Mouse (Mus musculus): ENCODE results near the gene Cep57l1.

Gene Cep57l1

DNA sequence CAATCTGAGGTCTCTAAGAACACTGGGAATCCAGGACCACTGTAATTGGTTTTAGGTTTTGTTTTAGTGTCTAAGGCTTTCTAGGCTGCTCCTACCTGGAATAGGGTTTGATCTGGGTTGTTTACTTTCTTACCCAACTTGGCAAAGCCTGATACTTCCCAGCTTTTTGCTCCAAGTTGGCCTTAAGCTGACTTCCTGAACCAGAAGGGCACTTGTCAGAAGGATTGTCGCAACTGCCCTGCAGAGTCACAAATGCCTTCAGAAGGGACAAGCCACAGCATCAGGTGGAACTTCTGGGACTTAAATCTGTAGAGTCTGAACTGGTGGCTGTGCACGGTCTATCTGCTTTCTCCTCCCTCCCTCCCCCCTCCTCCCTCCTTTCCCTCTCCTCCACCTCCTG, 69.5 kb downstream of the Cep57l1 start:
- no peak for DNase-seq (ENCODE audit: low spot score in 2 of 2)

DNA sequence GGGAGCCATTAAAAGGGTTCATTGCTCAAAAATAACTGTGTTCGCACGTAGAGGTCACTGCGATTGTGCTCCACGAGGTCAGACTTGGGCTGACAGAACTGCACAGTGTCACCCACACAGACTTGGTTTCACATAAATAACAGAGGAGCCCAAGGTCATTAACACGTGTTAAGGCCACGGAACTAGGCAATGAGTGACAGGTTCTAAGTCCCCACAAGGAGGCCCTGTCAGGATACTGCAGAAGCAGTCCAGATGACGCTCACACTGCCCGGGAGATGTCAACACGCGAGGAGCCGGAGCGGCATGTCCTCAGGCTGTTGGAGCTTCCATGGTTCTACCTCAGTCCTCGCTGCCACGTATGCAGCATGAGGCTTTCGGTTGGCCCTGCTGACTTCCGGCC, 72.4 kb downstream of the Cep57l1 start:
- DNase-seq (ENCODE audit: low spot score in 2 of 2): no peak

DNA sequence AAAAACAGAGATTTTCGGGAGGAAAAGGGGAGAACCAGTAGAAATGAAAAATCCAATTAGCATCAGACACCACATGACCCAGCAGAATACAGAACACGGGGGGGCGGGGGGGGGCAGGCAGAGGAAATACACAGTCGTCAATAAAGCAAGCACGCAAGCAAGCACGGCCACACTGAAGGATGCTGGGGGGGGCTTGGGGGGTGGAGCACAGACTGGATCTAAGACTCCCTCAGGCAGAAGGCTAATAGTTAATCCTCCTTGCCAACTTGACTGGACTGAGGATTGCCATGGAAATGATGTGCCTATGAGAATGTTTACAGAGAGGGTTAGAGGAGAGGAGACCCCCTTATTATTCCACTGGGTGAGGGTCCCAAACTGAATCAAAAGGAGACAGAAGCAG, 74.3 kb downstream of the Cep57l1 start:
- DNase-seq (ENCODE audit: low spot score in 2 of 2): no peak

DNA sequence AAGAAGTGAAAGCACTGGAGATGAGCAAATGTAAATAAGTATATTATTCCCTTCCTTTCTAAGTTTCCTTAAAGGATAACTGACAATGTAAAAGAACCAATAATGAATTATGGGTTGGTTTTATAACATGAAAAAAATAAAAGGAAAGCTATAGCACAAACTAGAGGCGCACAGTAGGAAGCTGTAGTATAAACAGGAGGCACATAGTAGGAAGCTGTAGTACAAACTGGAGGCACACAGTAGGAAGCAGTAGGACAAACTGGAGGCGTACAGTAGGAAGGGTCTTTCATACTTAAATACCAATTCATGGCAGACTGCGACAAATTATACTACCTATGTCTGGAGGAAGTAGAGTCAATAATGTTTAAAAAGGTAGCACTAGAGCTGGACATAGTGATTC, 76.5 kb downstream of the Cep57l1 start:
- DNase-seq (ENCODE audit: low spot score in 2 of 2): no peak

DNA sequence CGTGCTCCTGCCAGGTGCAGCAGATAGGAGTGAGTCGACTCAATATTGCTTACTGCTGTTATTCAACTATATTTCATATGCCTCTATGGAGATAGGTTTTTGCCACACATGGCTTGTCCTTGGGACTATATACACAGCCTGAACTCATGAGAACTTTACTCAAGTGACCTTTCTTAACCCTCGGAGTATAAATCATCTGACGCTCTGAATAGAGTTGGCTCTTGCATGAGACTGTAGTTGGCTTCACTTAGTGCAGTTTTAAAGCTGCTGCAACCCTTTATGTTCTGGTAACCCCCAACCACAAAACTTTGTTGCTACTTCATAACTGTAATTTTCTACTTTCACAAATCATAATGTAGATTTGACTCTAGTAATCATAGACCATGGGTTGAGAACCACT, 77.7 kb downstream of the Cep57l1 start:
- no peak for DNase-seq (ENCODE audit: low spot score in 2 of 2)

DNA sequence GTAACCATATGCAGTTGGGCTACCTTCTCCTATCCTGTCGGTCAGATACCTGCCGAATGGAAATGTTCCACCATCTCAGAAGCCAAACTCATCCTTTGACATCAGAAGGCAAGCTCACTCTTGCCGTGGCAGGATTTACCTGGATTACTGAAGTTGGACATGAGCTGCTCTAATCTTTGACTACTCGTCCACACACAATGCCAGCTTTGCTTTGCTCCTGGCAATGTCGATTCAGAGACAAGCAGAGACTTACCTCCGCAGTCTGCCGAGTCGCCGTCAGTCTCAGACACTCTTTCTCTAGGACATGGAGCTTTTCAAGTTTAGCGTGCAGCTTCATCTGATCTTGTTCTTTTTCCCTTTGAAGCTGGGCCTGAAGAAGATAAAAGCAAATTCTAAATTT, 78.9 kb downstream of the Cep57l1 start:
- DNase-seq (ENCODE audit: low spot score in 2 of 2): no peak

DNA sequence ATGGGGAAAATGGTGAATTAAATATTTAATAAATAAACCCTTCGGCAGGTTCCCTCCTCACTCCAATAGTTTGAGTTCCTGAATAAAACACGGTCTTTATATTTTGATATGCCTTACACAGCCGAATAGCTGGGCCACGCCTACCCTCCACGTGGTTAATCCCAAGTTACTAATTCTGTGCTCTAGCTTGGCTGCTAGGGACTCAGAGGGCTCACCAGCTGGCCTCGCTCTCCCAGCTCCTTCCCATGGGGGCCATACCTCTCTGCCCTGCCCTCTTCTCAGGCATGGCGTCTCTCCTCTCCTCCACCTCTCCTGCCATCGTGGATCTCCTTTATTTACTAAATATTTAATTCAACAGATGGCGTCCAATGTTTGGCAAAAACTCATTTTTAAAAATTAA, 83.5 kb downstream of the Cep57l1 start:
- DNase-seq (ENCODE audit: low spot score in 2 of 2): no peak

DNA sequence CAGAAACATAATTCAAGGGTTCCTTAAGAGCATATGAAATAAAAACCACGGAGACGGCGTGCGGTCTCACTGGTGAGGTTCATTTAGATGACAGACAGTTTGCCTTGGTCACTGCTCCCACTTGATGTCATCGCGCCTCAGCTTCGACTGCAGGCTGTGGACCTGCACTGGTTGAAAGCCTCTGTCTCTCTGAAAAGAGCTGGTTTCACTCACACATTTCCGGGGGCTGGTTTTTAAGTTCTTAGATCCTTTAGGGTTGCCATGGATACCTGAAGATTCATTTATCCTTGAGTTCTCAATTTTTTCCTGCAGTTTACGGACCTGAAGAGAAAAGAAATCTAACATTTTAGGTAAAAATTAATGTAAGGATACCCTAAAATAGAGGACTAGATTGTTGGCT, 90.1 kb downstream of the Cep57l1 start:
- no peak for DNase-seq (ENCODE audit: low spot score in 2 of 2)

DNA sequence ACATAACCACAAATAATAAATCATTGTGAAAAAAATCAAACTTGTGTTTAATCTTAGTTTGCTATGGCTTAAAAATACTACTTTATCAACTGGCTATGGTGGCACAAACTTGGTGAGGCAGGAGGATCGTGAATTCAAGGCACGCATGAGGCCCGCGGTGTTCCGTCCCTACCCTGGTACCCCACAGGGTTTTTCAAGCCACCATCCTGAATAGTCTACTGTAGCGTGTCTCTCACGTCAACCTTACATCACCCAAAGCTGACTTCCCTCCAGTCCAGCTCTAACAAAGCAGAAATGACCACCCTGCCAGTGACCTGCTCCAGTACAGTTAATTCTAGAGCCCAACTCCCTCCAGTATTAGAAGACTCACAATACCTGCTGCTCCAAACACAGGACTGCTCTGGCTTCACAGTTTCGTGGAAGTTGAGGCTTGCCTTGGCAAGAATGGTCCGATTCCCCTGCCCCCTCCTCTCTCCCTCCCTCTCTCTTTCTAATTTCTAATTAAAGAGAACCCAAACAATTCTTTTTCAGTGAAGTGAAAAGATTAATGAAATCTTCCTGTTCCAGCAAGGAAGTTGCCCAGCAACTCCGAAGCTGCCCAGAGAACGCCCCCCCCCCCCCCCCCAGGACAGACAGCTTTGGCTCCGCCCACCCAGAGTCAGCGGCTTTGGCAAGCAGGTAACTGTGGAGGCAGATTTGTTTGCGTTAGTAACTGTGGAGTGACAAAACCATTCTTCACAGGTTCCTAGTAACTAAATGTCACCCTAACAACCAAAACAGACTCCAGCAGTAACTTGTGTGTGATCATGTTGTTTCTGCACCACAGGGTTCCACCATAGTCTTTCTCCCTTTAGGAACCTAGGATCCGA, 93.4 kb downstream of the Cep57l1 start, which contains the start of gene Ccdc162:
TSS of gene Ccdc162 (minus strand) at position 606 of the 869 bp plus-strand sequence.
- no peak for DNase-seq (ENCODE audit: low spot score in 2 of 2)

DNA sequence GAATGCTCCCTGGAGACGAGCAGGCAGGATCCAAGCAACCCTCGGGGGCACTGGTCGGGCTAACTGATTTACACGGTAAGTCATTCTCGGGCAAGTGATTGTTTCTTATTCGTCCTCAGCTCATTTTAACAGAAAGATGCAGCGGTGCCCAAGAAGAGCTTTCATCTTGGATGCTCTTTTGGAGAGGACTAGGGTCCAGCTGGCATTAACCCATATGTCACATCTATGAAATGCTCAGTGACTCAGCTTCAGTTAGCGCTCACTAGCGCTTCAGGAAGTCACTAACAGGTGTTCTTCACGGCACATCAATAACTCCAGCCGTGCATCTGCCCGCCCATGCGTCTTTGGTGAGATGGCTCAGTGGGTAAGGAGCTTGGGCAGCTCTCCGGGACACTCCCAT, 94.1 kb downstream of the Cep57l1 start:
- no peak for DNase-seq (ENCODE audit: low spot score in 2 of 2)

DNA sequence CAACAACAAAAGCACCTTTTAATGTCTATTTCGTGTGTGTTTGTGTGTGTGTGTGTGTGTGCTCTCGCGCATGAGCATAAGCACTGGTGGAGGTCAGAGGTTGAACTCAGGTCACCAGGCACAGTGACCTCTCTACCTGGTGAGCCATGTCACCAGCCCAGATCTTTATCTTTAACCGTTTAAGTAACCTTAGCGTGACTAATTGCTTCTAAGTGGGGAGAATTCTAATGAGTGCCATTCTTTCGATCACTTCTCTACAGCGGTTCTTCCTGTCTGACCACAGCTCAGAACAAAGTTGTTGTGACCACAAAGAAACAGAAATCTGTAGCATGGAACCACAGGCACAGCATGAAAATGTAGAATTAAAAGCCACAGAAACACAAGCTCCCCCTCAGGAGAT, 98.2 kb downstream of the Cep57l1 start:
- no peak for DNase-seq (ENCODE audit: low spot score in 2 of 2)

DNA sequence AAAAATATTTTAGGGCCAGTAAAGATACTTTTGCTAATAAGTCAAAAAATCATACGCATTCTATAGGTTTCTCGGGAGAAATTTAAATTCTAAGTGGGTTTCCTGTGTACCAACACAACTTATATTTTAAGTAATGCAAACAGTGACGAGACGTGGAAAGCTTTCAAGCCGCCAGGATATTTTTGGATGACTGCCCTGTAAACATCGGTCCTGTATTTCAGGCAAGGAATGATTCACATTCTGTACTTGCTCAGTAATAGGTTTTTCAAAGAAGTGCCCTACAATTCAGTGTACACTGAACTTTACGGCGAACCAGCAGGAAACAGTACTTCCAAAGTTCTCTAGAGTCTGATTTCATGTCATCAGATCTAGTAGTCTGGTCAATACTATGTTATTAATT, 98.9 kb downstream of the Cep57l1 start:
- no peak for DNase-seq (ENCODE audit: low spot score in 2 of 2)

DNA sequence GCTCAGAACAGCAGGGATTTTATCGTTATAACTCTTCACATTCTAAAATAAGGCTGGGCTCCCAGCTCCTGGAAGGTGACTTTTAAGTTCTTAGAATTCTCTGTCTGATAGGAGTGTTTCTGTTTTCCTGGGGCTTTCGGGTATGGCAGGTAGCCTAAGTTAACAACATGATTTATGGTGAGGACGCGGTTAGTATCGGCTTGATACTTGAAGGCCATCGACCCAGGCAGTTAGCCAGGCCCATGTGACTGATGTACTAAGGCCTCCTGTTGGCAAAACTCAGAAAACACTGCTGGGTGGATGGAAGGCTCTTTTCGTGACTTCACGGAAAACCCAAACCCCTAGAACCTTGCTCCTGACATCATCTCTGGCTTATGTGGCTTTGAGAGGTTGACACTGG, 100.3 kb downstream of the Cep57l1 start:
- DNase-seq (ENCODE audit: low spot score in 2 of 2): no peak

DNA sequence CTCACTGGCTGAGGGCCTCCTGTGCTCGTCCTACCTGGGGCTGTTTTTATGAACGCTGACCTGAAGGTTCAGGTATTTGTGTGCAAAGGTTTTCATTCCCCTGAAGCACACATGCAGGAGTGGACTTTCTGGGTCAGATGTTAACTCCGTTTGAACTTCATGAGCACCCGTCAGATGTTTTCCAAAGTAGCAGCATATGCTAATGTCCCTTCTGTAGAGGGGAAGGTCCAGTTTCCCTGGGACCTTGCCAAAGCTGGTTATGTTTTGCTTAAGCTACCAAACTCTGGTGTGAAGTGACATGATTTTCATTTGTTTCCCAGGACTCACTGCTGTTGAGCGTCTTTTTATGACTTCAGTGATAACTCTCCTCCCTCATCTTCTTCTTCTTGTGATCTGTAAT, 110.0 kb downstream of the Cep57l1 start:
- no peak for DNase-seq (ENCODE audit: low spot score in 2 of 2)

DNA sequence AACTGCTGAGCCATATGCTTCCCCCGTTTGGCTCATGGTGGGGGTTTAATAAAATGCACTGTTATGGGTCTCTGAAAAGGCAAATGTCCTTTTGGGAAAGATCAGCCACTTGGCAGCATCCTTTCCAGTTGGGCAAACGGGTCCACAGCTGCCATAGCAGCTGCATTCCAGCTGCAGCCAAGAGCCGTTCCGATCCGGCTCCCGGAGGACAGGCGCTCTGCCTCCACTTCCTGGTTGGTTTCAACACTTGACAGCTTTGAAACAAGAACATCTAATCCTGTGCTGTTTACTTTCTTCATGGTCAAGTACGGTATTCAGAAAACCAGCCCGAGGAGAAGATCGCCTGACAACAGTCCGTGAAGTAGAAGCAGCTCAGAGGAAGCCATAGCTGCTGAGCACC, 112.6 kb downstream of the Cep57l1 start:
- no peak for DNase-seq (ENCODE audit: low spot score in 2 of 2)

DNA sequence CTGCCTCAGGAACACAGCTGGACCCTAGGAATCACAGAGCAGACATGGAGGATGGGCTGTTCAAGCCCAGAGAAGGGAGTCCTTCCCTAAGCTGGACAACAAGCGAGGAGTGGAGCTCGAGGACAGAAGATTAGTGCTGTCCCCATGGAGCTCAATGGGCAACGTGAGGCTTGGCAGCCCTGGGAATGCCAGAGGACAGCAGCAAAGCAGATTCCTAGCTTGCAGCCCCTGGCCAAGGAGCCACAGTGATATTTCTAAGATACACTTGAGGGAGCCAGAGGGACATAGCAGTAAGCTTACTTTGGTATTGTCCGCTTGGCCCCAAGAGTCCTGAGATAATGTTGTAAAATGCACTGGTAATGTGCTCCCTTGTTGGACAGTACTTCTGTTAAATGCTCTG, 118.7 kb downstream of the Cep57l1 start:
- DNase-seq (ENCODE audit: low spot score in 2 of 2): no peak

DNA sequence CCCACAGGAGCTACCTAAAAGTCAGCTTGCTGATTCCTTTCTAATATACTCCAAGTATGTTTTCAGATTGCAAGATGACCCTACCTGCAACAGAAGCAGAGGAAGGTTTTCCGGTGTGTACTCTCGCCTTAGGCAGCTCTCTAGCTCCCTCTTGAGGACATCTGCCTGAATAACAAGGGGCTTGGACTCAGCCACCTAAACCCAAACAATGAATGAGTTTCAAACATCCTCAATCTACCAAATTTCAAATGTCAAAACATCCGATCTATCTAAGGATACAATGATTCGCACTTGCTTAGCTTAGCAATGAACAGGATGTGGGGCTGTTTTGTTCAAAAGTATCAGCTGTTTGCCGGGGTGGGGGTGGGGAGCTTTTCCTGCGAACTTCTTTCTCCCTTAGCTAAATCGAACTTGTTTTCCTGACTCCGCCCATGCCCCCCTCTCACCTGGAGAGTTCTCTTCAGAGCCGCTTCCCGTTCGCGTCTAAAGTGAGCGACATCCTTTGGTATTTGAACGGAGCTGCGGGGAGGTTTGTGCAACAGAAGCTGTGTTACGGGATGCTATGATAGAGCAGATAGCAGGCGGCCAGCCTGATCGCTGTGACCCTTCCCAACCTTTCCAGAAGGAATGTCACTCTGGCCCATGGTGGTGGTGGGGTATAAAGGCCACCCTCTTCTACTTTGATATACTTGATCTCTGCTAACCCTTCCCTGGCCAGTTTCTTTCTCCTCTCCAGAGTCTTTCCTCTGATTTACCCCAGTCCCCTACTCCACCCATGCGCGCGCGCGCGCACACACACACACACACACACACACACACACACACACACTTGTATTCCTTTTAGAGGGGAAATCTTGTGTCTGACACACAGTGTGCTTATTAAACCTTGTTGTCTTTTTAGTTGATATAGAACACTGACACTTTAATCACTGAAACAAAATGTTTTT, 119.5 kb downstream of the Cep57l1 start:
- peak; percentile 26 for DNase-seq (ENCODE audit: low spot score in 2 of 2)

DNA sequence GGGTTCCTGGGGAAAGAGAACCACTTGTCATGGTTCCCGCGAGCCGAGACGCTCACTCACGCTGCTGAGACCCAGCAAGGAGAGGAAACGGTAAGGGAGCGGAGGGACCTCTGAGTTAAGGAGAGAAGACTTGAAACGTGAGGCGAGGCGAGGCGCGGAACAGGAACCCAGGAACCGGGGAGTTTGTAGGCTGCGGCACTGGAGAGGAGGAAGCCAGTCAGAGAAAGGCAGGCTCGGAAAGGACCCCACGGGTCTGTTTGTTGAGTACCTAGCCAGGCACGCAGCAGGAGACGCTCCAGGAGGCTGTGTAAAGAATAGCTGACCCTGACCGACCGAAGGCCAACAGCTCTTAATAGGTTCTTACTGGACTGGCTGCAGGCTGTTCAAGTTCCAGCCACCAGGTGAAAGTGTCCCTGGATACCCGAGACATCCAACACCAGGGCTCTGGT, 125.1 kb downstream of the Cep57l1 start:
- no peak for DNase-seq (ENCODE audit: low spot score in 2 of 2)

DNA sequence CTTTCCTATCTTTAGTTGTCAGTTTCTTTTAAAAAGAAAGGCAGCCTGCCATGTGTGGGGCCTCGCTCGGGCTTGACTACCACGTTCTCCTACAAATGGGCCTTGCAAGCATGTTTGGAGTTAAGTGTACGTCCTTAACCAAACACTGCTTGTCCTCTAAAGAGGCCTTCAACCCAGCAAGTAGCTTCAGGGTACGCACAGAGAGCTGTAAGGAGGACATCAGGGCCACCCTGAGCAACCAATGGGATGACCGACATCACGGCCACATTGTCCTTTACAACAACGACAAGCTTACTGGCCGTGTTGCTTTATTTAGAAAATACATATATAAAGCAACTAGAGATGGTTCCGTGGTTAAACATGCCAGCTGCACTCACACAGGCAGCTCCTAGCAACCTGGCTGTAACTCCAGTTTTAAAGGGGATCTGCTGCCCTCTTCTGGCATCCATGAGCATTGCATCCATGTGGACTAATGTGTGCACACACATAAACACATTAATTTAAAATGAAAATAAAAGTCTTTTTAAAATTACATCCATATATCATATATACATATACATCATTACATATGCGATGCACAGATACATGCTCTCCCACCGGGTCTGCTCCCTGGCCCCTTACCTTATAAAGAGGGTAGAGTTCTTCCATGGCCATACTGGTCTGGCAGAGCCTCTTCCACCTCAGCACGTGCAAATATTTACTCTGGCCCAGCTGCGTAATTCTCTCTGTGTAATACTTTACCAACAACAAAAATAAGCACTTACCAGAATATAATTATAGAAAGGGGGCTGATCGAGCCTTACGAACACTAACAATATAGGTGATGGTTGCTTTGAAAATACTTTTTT, 126.9 kb downstream of the Cep57l1 start:
- DNase-seq (ENCODE audit: low spot score in 2 of 2): peak; percentile 64 to 65

DNA sequence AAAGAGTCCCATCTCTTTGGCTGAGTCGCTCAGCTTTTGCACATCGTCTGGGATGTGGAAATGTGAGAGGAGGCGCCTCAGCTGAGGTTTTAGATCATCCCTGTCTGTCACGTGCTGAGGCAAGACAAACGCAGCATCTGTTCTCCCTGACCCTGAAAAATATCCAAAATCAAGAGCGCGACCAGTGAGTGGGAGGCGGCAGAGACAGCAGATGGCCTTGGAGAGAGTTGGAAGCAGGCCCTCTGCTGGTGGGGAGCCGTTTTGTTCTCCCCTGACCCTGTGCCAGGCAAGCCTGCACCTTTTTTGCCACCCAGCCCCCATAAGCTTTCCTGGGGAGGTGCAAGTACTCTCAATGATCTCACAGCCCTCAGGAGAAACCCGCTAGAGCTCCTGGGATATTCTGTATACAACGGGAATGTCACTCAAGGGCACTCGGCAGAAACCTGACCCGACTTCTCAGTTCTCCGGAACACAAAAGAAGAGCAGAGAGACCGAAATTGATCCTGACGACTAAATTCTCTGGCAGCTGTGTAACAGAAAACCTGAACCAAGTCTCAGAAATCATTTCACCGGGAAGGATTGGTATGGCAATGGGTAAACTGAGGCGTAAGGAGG, 130.8 kb downstream of the Cep57l1 start:
- peak in 1 of 2 experiments; percentile 22 for DNase-seq (ENCODE audit: low spot score in 2 of 2)

DNA sequence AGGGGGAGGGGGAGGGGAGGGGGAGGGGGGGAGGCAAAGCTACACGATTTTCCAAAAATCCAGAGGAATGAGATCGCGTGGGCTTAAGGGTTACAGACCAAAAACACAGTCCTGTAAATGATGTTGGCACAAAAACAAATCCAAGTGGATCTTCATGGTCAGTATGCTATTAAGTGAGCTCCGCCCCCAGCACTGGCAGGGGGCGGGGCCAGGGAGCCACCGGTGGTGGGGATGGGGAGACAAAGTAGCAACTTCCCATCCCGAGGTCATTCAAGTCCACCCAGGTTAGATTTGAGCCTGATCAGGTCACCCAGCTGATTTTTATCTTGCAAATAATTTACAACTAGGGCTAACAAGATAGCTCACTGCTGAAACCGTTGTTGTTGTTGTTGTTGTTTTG, 132.3 kb downstream of the Cep57l1 start:
- no peak for DNase-seq (ENCODE audit: low spot score in 2 of 2)
